Mouse (Mus musculus): ENCODE measurements around the gene Cop1. TPM values are rescaled to one million over a fixed set of nuclear protein-coding genes. Genes with fewer than 3 reads are reported as not detected.

Gene Cop1
- 116 TPM for polyA plus RNA-seq (2015; fragmentation: Illumina TruSeq; extraction: RNeasy Lipid Tissue Mini Kit (QIAGEN cat#74804); ENCODE audit: low read depth, low replicate concordance)

DNA sequence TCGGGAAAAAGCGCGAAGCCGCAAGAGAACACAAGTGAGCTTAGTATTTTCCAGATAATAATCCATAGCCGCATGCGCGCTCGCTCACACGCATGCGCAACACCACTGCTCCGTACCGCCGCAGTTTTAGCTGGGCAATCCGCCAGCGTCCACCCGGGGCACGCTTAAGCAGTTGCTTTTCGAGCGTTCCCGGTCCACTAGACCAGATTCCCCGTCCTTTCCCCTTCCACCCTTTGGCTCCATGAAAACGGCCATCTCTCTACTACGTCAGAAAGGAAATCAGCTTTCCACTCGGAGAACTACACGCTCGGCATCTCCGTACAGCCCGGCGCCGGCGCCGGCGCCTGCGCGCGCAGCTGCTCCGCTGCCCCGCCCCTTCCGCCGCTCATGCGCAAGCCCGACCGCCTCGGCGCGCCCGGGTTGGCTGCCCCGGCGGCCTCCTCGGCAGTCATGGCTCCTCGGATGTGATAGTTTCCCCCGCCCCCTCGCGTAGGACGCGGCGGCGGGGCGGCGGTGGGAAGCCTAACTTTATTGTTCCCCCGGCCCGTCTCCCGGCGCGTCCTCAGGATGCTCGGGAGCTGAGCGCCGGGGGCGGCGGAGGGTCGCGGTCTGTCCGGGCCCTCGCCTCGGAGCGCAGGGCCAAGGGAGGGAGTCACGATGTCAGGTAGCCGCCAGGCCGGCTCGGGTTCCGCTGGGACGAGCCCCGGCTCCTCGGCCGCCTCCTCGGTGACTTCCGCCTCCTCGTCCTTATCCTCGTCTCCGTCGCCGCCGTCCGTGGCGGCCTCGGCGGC is at the start of gene Cop1:
TSS of gene Cop1 (plus strand) at position 540 of the 791 bp plus-strand sequence.

